Mouse (Mus musculus): ENCODE measurements around the gene Sytl5. TPM values are rescaled to one million over a fixed set of nuclear protein-coding genes. Genes with fewer than 3 reads are reported as not detected.

Sytl5 gene
- polyA plus RNA-seq (2014; fragmentation: Illumina TruSeq; extraction: RNeasy Lipid Tissue Mini Kit (QIAGEN cat#74804); ENCODE audit: low read depth, low replicate concordance), result 0.40 TPM

GRCm38 (mm10) chrX:9885322-9885721, at the start of gene Sytl5:
Gene Sytl5, plus strand, starts transcription at chrX:9885622.

GRCm38 (mm10) chrX:9846628-9847027, 38.8 kb upstream of the Sytl5 start, which contains the start of gene Hypm:
Gene Hypm, plus strand, starts transcription at chrX:9846928.

GRCm38 (mm10) chrX:9849403-9849802, 36.0 kb upstream of the Sytl5 start, which contains the start of gene H2al3:
Gene H2al3, plus strand, starts transcription at chrX:9849703.

Other genes with a start within 250 kb of the Sytl5 start
- 102 TPM for gene Dynlt3, start 222.6 kb upstream of the Sytl5 start, polyA plus RNA-seq (2014; fragmentation: Illumina TruSeq; extraction: RNeasy Lipid Tissue Mini Kit (QIAGEN cat#74804); ENCODE audit: low read depth, low replicate concordance)
- 6.1 TPM for gene Hypm, start 38.7 kb upstream of the Sytl5 start, polyA plus RNA-seq (2014; fragmentation: Illumina TruSeq; extraction: RNeasy Lipid Tissue Mini Kit (QIAGEN cat#74804); ENCODE audit: low read depth, low replicate concordance)
- gene H2al3, start 35.9 kb upstream of the Sytl5 start, polyA plus RNA-seq (2014; fragmentation: Illumina TruSeq; extraction: RNeasy Lipid Tissue Mini Kit (QIAGEN cat#74804); ENCODE audit: low read depth, low replicate concordance), result 1.9 TPM
- gene Srpx, start 232.1 kb downstream of the Sytl5 start, polyA plus RNA-seq (2014; fragmentation: Illumina TruSeq; extraction: RNeasy Lipid Tissue Mini Kit (QIAGEN cat#74804); ENCODE audit: low read depth, low replicate concordance), result 16.1 TPM